Mouse (Mus musculus): ENCODE data around the gene Itgal. TPM values are rescaled to one million over a fixed set of nuclear protein-coding genes. Genes with fewer than 3 reads are reported as not detected.
"Not testable (repeated sequence)": the region's sequence is repeated elsewhere in the genome, so short reads cannot be mapped to it uniquely, and the experiment has no call there.

Itgal gene
- total RNA-seq, 1 experiment: 2.2 TPM

DNA sequence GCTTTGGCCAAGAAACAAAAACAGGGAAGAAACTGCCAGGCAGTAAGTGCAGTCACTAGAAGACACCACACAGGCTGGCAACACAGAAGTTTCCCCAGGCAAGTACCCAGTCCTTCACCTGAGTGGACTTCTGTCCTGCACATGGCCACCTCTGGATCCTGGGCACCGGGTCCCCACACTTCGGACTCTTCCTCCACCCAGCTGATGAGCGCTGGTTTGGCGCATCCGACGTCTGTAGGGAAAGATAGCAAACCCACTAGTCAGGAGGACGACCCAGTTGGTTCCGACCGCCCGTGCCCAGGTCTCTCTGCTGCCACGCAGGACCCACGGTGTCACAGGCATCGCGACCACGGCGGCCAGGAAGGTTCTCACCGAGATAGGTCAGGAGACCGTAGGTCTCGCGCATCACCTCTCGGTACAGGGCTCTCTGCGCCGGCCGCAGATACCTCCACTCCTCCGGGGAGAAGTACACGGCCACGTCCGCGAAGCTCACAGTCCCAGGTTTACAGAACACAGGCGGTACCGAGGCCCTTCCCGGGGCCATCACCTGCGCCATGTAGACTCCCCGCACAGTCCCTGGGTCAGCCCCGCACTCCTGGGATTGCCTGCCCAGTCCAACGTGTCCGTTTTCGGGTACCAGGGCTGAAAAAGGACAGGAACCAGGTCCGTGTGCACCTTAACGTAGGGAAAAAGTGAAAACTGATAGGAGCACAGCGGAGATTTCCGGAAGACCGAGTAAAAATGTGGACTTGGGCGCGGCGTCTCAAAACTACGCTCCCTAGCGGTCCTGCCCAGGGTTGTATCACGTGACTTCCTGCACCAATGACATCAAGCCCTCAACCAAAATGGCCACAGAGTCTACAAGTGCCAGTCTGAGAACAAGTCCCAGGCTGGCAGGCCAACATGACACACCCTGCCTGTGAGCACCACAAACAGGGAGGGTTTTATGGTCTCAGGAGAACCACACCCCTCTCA is 79.5 kb downstream of the Itgal start, which contains the start of gene Zfp747:
TSS of gene Zfp747 (minus strand) at position 780 of the 975 bp plus-strand sequence.
- in situ Hi-C loops (cut with MboI; ENCODE audit: low sequenced_read_pairs in 2 of 2, unreplicated experiment in 2 of 2); H3K27ac ChIP-seq (ENCODE audit: insufficient read depth, low read depth, low read length, poor library complexity, severe bottlenecking); H3K4me1 ChIP-seq (ENCODE audit: control insufficient read depth in 2 of 2, insufficient read depth in 2 of 2, low read length in 2 of 2, poor library complexity in 1 of 2); H3K36me3 ChIP-seq (ENCODE audit: control insufficient read depth, insufficient read depth, low read length, poor library complexity, severe bottlenecking); H3K9me3 ChIP-seq (ENCODE audit: control insufficient read depth, insufficient read depth, low read depth, low read length): not testable (repeated sequence)
- Histone ChIP-seq H3K9ac (ENCODE audit: insufficient read depth, low read depth, low read length, poor library complexity, severe bottlenecking) (peak within 1 kb of the TSS; percentile 93), H3K4me3 (ENCODE audit: insufficient read depth in 1 of 2, low read depth in 1 of 2, low read length in 2 of 2, poor library complexity in 1 of 2, severe bottlenecking in 1 of 2) (peak within 1 kb of the TSS; percentile 82 to 91)
- peak; percentile 91 for DNase-seq (ENCODE audit: low read depth, low spot score)
- TF ChIP-seq HCFC1 (IDR thresholded peaks at IDR 0.05; ENCODE audit: borderline replicate concordance, insufficient read depth, low read length): peak; percentile 85

- TF ChIP-seq ZC3H11A (IDR thresholded peaks at IDR 0.05; ENCODE audit: borderline replicate concordance, low read depth, low read length): no peak
- no peak for DNase-seq (ENCODE audit: low read depth, low spot score)
These were observed 82.4 kb downstream of the Itgal start for GRCm38 (mm10) chr7:127378310-127378921.

More at GRCm38 (mm10) chr7:127378310-127378921, 82.4 kb downstream of the Itgal start:
- Histone ChIP-seq H3K36me3 (ENCODE audit: control insufficient read depth, insufficient read depth, low read length, poor library complexity, severe bottlenecking) (peaks cover 9% of the 10 kb centered on the region; the same call in 1 of the 2 replicates), H3K9me3 (ENCODE audit: control insufficient read depth, insufficient read depth, low read depth, low read length) (no peaks in the 10 kb centered on the region), H3K27ac (ENCODE audit: insufficient read depth, low read depth, low read length, poor library complexity, severe bottlenecking) (no peak overlapping the region), H3K4me1 (ENCODE audit: control insufficient read depth in 2 of 2, insufficient read depth in 2 of 2, low read length in 2 of 2, poor library complexity in 1 of 2) (no peaks in the 10 kb centered on the region), H3K9ac (ENCODE audit: insufficient read depth, low read depth, low read length, poor library complexity, severe bottlenecking) (no peak overlapping the region), H3K4me3 (ENCODE audit: insufficient read depth in 1 of 2, low read depth in 1 of 2, low read length in 2 of 2, poor library complexity in 1 of 2, severe bottlenecking in 1 of 2) (no peak overlapping the region)
- in situ Hi-C loops (cut with MboI; ENCODE audit: low sequenced_read_pairs in 2 of 2, unreplicated experiment in 2 of 2): no loop called here

Other genes starting within 250 kb of the Itgal start
- gene Zg16, start 208.9 kb upstream of the Itgal start, total RNA-seq (2012; rRNA removed): not detected in 2 replicates
- gene AI467606, start 204.9 kb upstream of the Itgal start, total RNA-seq (2012; rRNA removed): 13.5 and 31.2 TPM in 2 replicates
- 5.6 and 7.1 TPM in 2 replicates for gene Qprt, start 174.0 kb upstream of the Itgal start, total RNA-seq (2012; rRNA removed)
- 30.2 and 67.4 TPM in 2 replicates for gene Spn, start 158.4 kb upstream of the Itgal start, total RNA-seq (2012; rRNA removed)
- 113 and 133 TPM in 2 replicates for gene Cd2bp2, start 100.2 kb upstream of the Itgal start, total RNA-seq (2012; rRNA removed)
- 63.3 and 67.0 TPM in 2 replicates for gene Tbc1d10b, start 87.8 kb upstream of the Itgal start, total RNA-seq (2012; rRNA removed)
- 322 and 498 TPM in 2 replicates for gene Mylpf, start 87.4 kb upstream of the Itgal start, total RNA-seq (2012; rRNA removed)
- 55.2 and 64.7 TPM in 2 replicates for gene Zfp553, start 63.2 kb upstream of the Itgal start, total RNA-seq (2012; rRNA removed)
- gene Sept1, start 63.1 kb upstream of the Itgal start, total RNA-seq (2012; rRNA removed): 85.8 and 128 TPM in 2 replicates
- gene Zfp771, start 52.0 kb upstream of the Itgal start, total RNA-seq (2012; rRNA removed): 18.7 and 21.6 TPM in 2 replicates
- 391 and 461 TPM in 2 replicates for gene Dctpp1, start 35.6 kb upstream of the Itgal start, total RNA-seq (2012; rRNA removed)
- gene Sephs2, start 22.2 kb upstream of the Itgal start, total RNA-seq (2012; rRNA removed): 104 and 113 TPM in 2 replicates
- 3.5 and 4.4 TPM in 2 replicates for gene Zfp768, start 49.3 kb downstream of the Itgal start, total RNA-seq (2012; rRNA removed)
- 8.7 and 9.0 TPM in 2 replicates for gene Zfp747, start 79.8 kb downstream of the Itgal start, total RNA-seq (2012; rRNA removed)
- 4.1 and 4.2 TPM in 2 replicates for gene 9130019O22Rik, start 90.9 kb downstream of the Itgal start, total RNA-seq (2012; rRNA removed)
- gene E430018J23Rik, start 97.4 kb downstream of the Itgal start, total RNA-seq (2012; rRNA removed): 2.5 and 3.2 TPM in 2 replicates
- gene Zfp764, start 110.6 kb downstream of the Itgal start, total RNA-seq (2012; rRNA removed): 3.3 and 4.2 TPM in 2 replicates
- 12.5 and 17.3 TPM in 2 replicates for gene Zfp688, start 125.8 kb downstream of the Itgal start, total RNA-seq (2012; rRNA removed)
- gene Zfp689, start 152.9 kb downstream of the Itgal start, total RNA-seq (2012; rRNA removed): 2.5 and 3.5 TPM in 2 replicates
- 16.3 and 17.1 TPM in 2 replicates for gene Prr14, start 163.4 kb downstream of the Itgal start, total RNA-seq (2012; rRNA removed)
- 11.1 and 13.4 TPM in 2 replicates for gene Fbrs, start 182.9 kb downstream of the Itgal start, total RNA-seq (2012; rRNA removed)
- 50.7 and 52.0 TPM in 2 replicates for gene Srcap, start 215.7 kb downstream of the Itgal start, total RNA-seq (2012; rRNA removed)
- gene Gm42715, start 223.3 kb downstream of the Itgal start, total RNA-seq (2012; rRNA removed): 22.7 and 22.9 TPM in 2 replicates

All from ES-E14 (cell line).